Mouse (Mus musculus) liver, adult 2 months (tissue): ENCODE data around the gene Gipc2. TPM values are rescaled to one million over a fixed set of nuclear protein-coding genes. Genes with fewer than 3 reads are reported as not detected.
A peak's percentile ranks its signal among the peaks of the same experiment; 100 is the strongest.

ENCODE experiments used
- DNase-seq: peaks from one replicate; pipeline ENCODE4 v3.0.0-alpha.2; 2011; ENCODE audit warnings: low read depth, low spot score; ENCODE audit errors: extremely low read depth
- H3K27ac ChIP-seq: fragments of 200-500 bp; replicated peaks from 2 replicates; pipeline ENCODE4 v1.5.1; 2012; ENCODE audit warnings: low read depth, mild to moderate bottlenecking, control low read depth, inconsistent platforms, low read length; ENCODE audit not compliant: insufficient read depth
- H3K27me3 ChIP-seq: fragments of 200-500 bp; 2 replicates; pipeline ENCODE4 v1.6.1; 2012; ENCODE audit warnings: mild to moderate bottlenecking, moderate library complexity, low read length, inconsistent platforms; ENCODE audit not compliant: control insufficient read depth, insufficient read depth
- H3K36me3 ChIP-seq: fragments of 200-500 bp; 2 replicates; pipeline ENCODE4 v1.6.1; 2012; ENCODE audit warnings: low read length, inconsistent platforms; ENCODE audit not compliant: control insufficient read depth, insufficient read depth
- H3K4me1 ChIP-seq: fragments of 200-500 bp; 2 replicates; pipeline ENCODE4 v1.6.1; 2011; ENCODE audit warnings: low read length; ENCODE audit not compliant: control insufficient read depth, insufficient read depth
- H3K4me3 ChIP-seq: fragments of 200-500 bp; 2 replicates; pipeline ENCODE4 v1.5.1; 2011; ENCODE audit warnings: low read depth, mild to moderate bottlenecking, control low read depth, low read length, moderate library complexity; ENCODE audit not compliant: insufficient read depth
- H3K79me2 ChIP-seq: fragments of 200-500 bp; 2 replicates; pipeline ENCODE4 v1.6.1; 2012; ENCODE audit warnings: inconsistent platforms, mild to moderate bottlenecking, low read length, moderate library complexity; ENCODE audit not compliant: control insufficient read depth, insufficient read depth
- H3K9ac ChIP-seq: fragments of 200-500 bp; 2 replicates; pipeline ENCODE4 v1.6.1; 2012; ENCODE audit warnings: low read depth, mild to moderate bottlenecking, control low read depth, inconsistent platforms, low read length
- CTCF ChIP-seq: fragments of 200-500 bp; IDR thresholded peaks from 2 replicates; pipeline ENCODE4 v1.5.1; 2011; ENCODE audit warnings: low read depth, low read length, control low read depth
- POLR2A ChIP-seq: fragments of 200-500 bp; IDR thresholded peaks from 2 replicates; pipeline ENCODE4 v1.6.1; 2011; ENCODE audit warnings: low read length, control low read depth; ENCODE audit not compliant: insufficient read depth; ENCODE audit errors: extremely low read depth
- WGBS: fragments of 180-500 bp; shearing (Covaris S2); methylation state at CpG from one replicate; pipeline ENCODE4 v1.1.7; 2018; 5-methylcytosine and 5-hydroxymethylcytosine counted together
- polyA plus RNA-seq: library from polyadenylated mRNA; depleted of rRNA; stranded (reverse); fragments of >200 nt; gene quantifications from 2 replicates; pipeline ENCODE4 v1.2.3, GENCODE M21; 2012
- total RNA-seq: library from RNA; depleted of rRNA; stranded (reverse); fragments of >200 nt; gene quantifications from 2 replicates; pipeline ENCODE4 v1.2.3, GENCODE M21; 2014

Gipc2 gene
- total and polyA plus RNA-seq, 2 experiments = 0.22 to 0.46 TPM

- H3K4me3 ChIP-seq = no peak overlapping the region
- no peaks in the 10 kb centered on the region for H3K36me3 ChIP-seq
- no peak overlapping the region for H3K9ac ChIP-seq
- no peaks in the 10 kb centered on the region for H3K4me1 ChIP-seq
- H3K27me3 ChIP-seq = no peaks in the 10 kb centered on the region
- WGBS = 77% methylated on average over 2 of the region's 2 CpGs
- no peak for DNase-seq
- no peaks in the 10 kb centered on the region for H3K79me2 ChIP-seq
- H3K27ac ChIP-seq = no peak overlapping the region
- TF ChIP-seq CTCF = no peak
- no peak for TF ChIP-seq POLR2A
Measured at GRCm38 (mm10) chr3:152069001-152069400, 97.0 kb downstream of the Gipc2 start.

- H3K27me3 ChIP-seq = no peaks in the 10 kb centered on the region
- no peak overlapping the region for H3K27ac ChIP-seq
- no peak overlapping the region for H3K9ac ChIP-seq
- no peaks in the 10 kb centered on the region for H3K79me2 ChIP-seq
- no peak overlapping the region for H3K4me3 ChIP-seq
- TF ChIP-seq CTCF = no peak
- no peak for TF ChIP-seq POLR2A
- H3K4me1 ChIP-seq = no peaks in the 10 kb centered on the region
- 90% methylated on average over 1 of the region's 1 CpGs for WGBS
- no peaks in the 10 kb centered on the region for H3K36me3 ChIP-seq
- no peak for DNase-seq
Measured at GRCm38 (mm10) chr3:152068311-152068710, 97.7 kb downstream of the Gipc2 start.

GRCm38 (mm10) chr3:152066696-152067095, 99.3 kb downstream of the Gipc2 start:
- no peak for DNase-seq
- Histone ChIP-seq H3K27ac (no peak overlapping the region), H3K9ac (no peak overlapping the region), H3K79me2 (no peaks in the 10 kb centered on the region), H3K36me3 (no peaks in the 10 kb centered on the region), H3K4me1 (no peaks in the 10 kb centered on the region), H3K27me3 (no peaks in the 10 kb centered on the region), H3K4me3 (no peak overlapping the region)
- 25% methylated on average over 13 of the region's 13 CpGs for WGBS
- no peak for TF ChIP-seq POLR2A
- peak; percentile 30 for TF ChIP-seq CTCF

- Histone ChIP-seq H3K4me3 (no peak overlapping the region), H3K79me2 (no peaks in the 10 kb centered on the region), H3K27ac (no peak overlapping the region), H3K27me3 (no peaks in the 10 kb centered on the region), H3K4me1 (no peaks in the 10 kb centered on the region), H3K9ac (no peak overlapping the region), H3K36me3 (no peaks in the 10 kb centered on the region)
- TF ChIP-seq CTCF = no peak
- no peak for TF ChIP-seq POLR2A
- no peak for DNase-seq
- 69% methylated on average over 4 of the region's 4 CpGs for WGBS
Measured at GRCm38 (mm10) chr3:152065806-152066205, 100.2 kb downstream of the Gipc2 start.

GRCm38 (mm10) chr3:152064166-152064565, 101.9 kb downstream of the Gipc2 start:
- DNase-seq = no peak
- no peaks in the 10 kb centered on the region for H3K27me3 ChIP-seq
- H3K27ac ChIP-seq = no peak overlapping the region
- H3K4me3 ChIP-seq = no peak overlapping the region
- no peaks in the 10 kb centered on the region for H3K79me2 ChIP-seq
- H3K36me3 ChIP-seq = no peaks in the 10 kb centered on the region
- WGBS = 78% methylated on average over 2 of the region's 2 CpGs
- H3K9ac ChIP-seq = no peak overlapping the region
- H3K4me1 ChIP-seq = no peaks in the 10 kb centered on the region
- TF ChIP-seq CTCF = no peak
- TF ChIP-seq POLR2A = no peak

GRCm38 (mm10) chr3:152062806-152063205, 103.2 kb downstream of the Gipc2 start:
- H3K36me3 ChIP-seq = no peaks in the 10 kb centered on the region
- H3K4me3 ChIP-seq = no peak overlapping the region
- H3K4me1 ChIP-seq = no peaks in the 10 kb centered on the region
- H3K79me2 ChIP-seq = no peaks in the 10 kb centered on the region
- H3K27me3 ChIP-seq = no peaks in the 10 kb centered on the region
- TF ChIP-seq CTCF = no peak
- TF ChIP-seq POLR2A = no peak
- 67% methylated on average over 3 of the region's 3 CpGs for WGBS
- no peak for DNase-seq
- H3K9ac ChIP-seq = no peak overlapping the region
- H3K27ac ChIP-seq = no peak overlapping the region
